Mouse (Mus musculus) embryo, embryonic 11 days (tissue): ENCODE data around the gene Tfeb.

Experiments
- DNase-seq: peaks from one replicate; pipeline ENCODE4 v3.0.0-alpha.2; 2015

Gene Tfeb

DNA sequence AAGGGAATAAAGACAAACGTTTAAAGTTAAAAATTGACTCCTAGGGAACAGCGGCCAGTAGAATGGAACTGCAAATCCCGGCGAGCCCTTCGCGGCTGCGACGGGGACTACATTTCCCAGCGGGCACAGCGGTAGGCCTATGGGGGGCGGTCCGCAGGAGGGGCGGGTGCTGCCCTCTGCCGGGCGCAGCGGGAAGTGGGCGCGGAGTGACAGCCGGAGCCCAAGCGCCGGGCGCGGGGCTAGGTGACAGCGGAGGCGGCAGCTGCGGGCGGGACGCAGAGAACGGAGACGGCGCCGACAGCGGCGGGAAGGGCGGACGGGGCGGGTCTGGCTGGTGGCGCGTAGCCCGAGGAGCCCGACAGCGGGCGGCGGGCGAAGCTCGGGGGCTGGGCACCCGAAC is at the start of gene Tfeb:
Gene Tfeb, plus strand, starts transcription at position 175 of the 400 bp plus-strand sequence.
- peak; percentile 96 for DNase-seq

DNA sequence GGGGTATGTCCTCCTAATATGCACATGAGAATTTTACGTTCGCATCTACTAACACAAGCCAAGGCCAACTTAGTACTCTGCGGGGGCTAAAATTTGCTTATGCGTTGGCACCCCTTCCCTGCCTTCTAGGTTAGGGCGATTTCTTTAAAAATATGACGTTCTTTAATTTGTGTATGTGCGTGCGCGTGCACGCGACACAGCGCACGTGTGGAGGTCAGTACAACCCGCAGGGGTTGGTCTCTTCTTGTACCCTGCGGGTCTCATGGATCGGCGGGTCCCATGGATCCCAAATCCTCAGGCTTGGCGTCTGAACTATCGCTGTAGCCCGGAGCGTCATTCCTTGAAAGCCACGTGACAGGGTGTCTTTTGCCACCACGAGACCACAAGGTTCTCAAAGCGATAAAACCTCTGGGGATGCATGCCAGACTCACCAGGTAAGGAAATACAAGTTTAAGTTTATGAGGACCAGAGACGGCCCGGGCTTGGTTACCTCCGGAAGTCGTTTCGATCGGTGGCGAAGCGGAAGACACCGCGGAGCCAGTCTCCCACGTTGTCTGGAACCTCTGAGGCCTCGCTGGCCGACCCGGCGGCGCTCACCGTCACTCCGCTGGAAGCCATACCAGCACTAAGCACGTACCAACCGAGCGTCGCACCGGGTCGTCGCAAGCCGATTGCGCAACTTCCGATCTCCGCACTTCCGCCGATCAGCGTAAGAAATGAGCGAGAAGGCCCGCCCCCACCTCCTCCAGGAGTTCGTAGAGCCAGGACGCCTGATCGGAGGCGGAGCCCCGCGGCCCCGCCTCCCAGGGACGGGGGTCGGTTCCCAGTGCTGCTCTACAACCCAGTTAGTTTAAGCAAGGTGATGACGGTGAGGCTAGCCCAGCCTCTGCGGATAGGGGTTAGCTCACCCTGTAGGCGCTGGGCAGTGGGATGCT is 49.2 kb upstream of the Tfeb start:
- DNase-seq, result peak; percentile 99

DNA sequence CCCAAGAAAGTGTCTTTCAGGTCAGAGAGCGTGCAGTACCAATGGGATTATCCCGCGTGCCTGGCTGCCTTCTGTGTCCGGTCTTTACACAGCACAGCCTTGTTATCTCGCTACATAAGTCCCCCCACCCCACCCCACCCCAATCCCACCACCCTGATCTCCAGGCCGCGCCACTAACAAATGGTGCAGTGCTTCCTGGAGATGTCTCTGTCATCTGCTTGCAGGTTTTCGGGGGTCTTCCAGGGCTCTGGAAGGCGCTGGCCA is 48.6 kb upstream of the Tfeb start, which contains the start of gene Tomm6:
Gene Tomm6, minus strand, starts transcription at position 43 of the 264 bp plus-strand sequence.
- no peak for DNase-seq

DNA sequence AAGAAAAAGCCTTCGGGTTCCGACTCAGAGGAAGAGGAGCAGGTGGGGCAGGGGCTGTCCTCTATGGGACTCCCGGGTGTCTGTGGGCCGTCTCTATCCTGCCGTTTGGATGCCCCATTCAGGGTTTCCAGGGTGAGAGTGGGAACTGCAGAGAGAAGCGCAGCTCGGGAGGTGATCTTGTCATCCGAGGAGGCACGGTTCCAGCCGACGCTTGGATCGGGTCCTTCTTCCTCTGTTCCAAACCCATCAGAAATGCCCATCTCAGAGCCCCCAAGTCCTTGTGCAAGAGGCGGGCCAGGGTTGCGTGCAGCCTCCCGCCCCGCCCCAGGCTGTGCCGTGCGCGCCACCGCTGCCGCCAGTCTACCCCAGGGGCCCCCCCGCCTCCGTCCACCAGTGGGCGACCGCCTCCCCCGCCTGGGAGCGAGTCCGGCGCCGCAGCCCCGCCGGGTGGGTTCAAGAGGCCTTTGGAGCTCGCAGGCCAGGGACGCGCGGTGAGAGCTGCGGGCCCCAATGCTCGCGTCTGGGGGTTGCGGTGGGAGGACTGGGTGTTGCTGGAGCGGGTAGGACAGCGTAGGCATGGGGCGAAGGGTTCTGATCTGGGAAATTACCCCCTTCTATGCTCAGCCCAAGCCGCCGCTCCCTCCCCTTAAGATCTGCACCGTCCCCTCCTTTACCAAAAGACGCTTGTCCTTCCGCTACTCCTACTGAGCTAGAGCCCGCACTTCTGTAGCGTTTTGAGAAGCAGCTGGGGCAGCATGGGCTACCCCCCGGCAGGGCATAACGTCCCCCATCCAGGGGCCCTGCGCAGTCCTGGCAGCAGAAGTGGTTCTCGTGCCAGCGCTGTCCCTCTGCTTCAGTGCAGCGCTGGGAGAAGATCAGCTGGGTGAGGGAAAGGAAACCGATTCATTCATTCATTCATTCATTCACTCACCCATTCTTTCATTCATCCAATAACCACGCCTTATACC is 47.9 kb upstream of the Tfeb start, which contains the start of gene Frs3:
Gene Frs3, plus strand, starts transcription at position 423 of the 968 bp plus-strand sequence.
- DNase-seq, result peak; percentile 87

DNA sequence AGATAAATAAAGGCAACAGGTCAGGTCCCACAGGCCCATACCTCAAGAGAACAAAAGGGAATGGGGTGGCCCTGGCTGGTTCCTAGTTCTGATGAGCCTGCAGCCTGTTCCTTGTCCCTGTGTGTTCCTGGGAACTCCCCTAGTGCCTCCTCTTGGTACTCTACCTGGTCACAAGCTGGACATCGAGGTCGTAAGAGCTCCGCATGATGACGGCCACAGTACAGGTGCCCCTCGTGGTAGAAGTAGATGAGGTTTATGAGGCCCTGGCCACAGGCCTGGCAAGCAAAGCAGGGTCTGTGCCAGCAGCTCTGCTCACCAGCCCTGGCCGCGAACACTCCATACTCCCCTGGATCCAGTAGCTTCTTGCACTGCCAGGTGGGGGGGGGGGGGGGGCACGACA is 46.9 kb upstream of the Tfeb start:
- no peak for DNase-seq

DNA sequence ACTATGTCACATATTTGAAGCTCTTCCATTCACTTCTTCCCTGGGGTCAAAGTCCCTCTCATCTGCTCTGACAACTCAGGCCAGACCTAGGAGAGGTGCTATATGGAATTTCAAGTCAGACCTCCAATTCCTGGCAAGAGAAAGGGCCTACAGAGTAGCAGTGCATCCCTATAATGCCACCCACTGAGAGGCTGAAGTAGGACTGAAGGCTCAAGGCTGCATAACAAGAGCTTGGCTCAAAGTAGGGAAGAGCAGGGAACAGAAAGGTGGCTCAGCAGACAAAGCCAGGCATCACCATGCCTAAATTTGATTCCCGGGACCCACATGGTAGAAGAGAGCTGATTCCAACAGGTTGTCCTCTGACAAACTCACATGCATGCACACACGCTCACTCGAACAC is 45.2 kb upstream of the Tfeb start:
- DNase-seq, result no peak

DNA sequence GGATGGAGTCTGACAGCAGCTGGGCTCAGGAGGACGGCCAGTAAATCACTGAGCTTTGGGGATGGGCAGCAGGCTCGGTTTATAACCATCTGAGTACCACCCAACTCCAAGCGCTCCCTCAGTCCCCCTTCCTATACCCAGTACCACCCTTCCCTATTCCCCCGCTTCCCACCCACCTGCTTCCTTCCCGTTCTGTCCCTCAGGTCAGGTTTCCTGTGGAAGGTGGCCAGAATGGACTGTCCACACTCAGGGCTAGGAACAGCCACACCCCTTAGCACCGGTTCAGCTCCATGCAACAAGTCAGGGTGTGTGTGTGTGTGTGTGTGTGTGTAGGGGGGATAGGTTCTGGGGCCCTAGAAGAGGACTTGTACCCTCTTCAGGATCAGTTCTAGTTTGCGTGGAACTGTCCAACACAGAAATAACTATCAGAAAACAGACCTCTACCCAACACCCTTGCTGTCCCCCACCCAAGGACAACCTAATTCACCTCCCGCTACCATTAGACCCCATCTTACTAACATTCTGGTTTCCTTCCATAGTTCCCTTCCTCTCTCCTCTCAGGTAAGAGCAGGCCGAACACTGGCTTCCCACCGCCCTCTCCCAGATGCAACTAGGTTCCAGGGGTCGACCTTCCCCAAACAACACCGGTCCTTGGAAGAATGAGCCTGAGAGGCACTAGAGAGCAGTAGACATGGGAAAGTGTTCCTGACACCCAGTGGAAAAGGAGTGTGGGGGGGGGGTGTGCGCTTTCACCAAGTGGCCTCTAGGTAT is 43.0 kb upstream of the Tfeb start:
- DNase-seq, result no peak

GRCm38 (mm10) chr17:47694442-47694502 is 42.6 kb upstream of the Tfeb start, which contains the start of gene Gm21981:
Gm21981 (minus strand) TSS chr17:47694455.
- no peak for DNase-seq

DNA sequence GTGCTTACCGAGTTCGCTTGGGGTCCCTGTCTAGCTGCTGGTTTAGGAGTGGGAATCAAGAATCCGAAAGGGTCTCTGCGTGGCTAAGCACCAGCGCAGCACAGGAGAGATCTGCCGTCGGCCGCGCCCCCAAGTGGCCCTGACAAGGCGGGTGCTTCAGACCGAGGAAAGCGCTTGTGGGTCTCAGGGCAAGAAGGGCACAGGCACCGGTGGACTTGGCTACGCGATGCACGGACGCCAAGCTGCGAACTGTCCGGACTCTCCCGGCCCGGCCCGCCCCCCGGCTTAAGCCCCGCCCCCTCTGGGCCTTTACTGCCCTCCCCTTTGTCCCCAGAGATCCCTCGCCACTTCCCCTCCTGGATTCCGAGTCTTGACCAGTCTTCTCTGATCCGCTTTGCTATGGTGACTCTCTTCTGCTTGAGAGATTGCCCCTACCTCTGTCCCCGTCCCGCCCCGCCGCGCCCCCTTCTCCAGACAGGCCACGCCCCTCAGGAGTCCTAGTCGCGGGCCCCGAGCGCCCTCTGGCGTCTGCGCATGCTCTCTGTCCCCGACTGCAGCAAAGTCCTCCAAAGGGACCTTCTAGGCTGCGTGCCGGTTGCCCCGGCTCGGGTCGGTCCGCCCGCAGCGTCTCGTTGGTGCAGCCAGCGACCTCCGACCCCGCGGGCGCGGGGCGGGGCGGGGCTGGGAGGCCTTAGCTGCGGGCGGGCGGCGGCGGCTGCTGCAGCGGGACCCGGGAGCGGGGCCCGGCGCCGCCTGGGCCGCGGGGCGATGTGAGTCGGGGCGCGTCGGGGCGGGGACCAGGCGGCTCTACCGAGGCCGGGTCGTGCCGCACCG is 42.1 kb upstream of the Tfeb start, which contains the start of gene Prickle4:
Gene Prickle4, minus strand, starts transcription at position 234 of the 834 bp plus-strand sequence.
- DNase-seq, result peak; percentile 98

- DNase-seq, result no peak
Observed at GRCm38 (mm10) chr17:47695337-47695710, 41.5 kb upstream of the Tfeb start.

DNA sequence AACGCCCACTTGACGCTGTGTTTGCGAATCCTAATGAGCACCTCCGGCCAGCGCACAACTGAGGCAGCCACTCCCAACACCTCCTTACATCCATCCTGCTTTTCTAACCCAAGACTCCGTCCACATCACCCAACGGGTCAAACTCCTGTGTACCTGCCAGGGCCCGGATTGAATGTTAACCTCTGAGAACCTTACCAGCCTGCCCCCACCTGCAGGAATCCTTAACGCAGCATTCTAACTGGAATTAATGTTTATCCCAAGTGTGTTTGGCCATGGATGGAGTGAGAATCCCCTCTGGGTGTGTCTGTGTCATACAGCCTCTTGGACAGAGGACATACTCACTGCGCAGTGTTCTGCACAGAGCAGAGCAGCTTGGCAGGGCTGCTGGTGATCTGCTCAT is 38.7 kb upstream of the Tfeb start:
- DNase-seq, result no peak

- no peak for DNase-seq
Observed at GRCm38 (mm10) chr17:47699055-47699454, 37.8 kb upstream of the Tfeb start.

DNA sequence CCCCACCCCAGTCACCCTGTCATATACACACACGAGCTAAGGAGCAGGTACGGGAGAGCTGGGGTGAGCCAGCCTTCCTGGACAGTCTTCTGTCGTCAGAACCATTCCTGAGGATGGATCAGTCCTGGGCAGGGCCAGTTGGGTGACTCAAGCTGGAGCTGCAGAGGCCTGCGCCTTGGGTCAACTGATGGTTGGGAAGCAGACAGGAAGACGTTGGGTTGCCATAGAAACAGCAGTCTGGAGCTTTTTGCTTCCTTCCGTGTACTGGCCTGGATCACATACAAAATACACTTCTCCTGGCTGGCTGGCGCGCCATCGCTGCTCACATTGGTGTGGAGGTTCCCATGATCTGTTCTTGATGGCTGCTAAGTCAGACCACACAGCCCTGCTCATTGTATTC is 35.0 kb upstream of the Tfeb start:
- no peak for DNase-seq

DNA sequence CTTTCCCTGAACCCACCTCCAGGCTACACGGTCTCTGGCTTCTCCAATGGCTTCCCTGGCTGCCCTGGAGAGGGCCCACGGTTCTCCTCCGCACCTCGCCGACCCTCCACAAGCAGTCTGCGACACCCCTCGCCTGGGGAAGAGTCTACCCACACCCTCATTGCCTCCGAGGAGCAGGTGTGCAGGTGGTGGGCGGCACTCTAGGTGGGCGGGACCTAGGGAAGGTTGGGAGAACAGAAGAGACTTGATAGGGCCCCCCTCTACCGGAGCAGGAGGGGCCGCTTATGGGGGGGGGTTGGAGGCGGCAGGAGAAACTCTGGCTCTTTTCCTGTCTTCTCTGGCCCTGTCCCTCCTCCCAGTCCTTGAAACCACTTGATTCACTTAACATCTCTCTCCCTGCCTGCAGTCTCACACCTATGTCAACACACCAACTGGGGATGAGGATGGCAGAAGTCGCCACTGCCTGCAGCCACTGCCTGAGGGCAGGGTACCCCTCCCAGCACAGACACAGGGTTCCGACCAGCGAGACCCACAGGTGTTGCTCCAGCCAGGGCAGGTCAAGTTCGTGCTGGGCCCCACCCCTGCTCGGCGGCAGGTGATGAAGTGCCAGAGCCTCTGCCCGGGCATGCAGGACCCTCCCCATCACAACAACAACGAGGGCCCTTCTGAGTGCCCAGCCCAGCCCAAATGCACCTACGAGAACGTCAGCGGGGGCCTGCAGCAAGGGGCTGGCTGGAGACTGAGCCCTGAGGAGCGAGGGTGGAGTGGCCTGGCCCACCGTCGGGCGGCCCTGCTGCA is 34.1 kb upstream of the Tfeb start:
- no peak for DNase-seq

- DNase-seq, result peak; percentile 17
Observed at GRCm38 (mm10) chr17:47703556-47703955, 33.3 kb upstream of the Tfeb start.

DNA sequence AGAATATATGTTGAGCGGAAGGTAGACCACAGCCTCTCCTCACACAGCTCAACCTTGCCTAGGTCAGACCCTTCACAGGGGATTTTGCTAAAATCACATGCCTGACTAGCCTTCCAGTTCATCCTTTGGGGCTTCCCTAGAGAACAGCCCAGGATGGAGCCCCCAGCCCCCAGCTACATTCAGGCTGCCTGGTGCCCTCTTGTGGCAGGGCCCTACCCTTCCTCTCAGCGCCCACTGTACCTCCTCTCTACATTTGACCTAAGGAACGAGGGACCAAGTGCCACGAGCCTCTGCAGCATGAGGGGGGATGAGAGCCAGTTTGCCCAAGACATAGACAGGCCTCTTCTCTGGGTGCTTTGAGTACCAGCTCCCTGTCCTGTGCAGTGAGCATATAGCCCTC is 32.1 kb upstream of the Tfeb start:
- no peak for DNase-seq

- DNase-seq, result no peak
Observed at GRCm38 (mm10) chr17:47706196-47706595, 30.6 kb upstream of the Tfeb start.

DNA sequence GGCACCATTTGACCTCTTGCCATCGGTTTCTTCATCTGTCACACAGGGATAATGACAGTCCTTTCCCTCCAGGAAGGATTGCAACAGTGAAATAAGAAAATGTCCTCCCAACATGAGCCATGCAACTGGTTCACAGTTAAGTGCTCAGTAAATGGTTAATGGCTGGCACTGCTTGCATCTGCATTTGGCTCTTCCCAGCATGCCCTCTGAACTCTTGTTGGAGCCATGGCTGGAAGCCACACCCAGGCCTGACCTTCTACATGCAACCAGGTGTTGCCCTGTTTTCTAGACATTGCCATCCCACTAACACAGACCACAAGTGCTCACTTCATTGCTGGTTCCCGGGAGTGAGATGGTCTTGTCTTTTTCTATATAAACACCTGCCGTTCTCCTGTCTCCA is 28.9 kb upstream of the Tfeb start:
- no peak for DNase-seq

- DNase-seq, result no peak
Observed at GRCm38 (mm10) chr17:47708972-47709371, 27.9 kb upstream of the Tfeb start.

DNA sequence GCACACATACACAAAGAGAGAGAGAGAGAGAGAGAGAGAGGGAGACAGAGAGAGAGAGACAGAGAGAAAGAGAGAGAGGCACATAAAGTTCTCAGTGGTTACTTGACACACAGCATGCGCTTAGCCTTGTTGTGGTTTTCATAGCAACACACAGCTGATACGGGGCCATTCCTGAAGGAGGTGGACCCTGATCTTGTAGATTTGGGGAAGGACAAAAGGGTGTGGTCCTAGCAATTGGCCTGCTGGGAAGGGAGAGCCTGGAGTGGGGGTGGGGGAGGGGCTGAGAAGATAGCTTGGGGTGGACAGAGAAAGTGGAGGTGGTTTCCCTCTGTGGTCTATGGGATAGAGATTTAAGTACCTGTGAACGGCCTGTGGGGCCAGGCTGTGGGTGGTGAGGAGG is 26.8 kb upstream of the Tfeb start:
- no peak for DNase-seq

GRCm38 (mm10) chr17:47711883-47712282 is 24.9 kb upstream of the Tfeb start:
- no peak for DNase-seq
